Mouse (Mus musculus) MEL (cell line): Measurements from ENCODE around the gene Slco3a1. TPM values are rescaled to one million over a fixed set of nuclear protein-coding genes. Genes with fewer than 3 reads are reported as not detected.

ENCODE experiments used
- DNase-seq: peaks from one replicate; pipeline ENCODE4 v3.0.0; 2011; ENCODE audit warnings: low read depth, low spot score
- H3K27ac ChIP-seq: 2 replicates; pipeline ENCODE4 v1.5.1; 2012; ENCODE audit warnings: low read depth, mild to moderate bottlenecking, control low read depth, low read length, moderate library complexity; ENCODE audit not compliant: control insufficient read depth
- H3K27me3 ChIP-seq, 2 experiments: fragments of 150-350 bp in 1 of 2; sonication (generic) in 1 of 2; 2 replicates each; pipeline ENCODE4 v1.6.1; 2012; ENCODE audit warnings: low read length in 2 of 2, mild to moderate bottlenecking in 2 of 2, improper control_type of control experiment in 1 of 2, moderate library complexity in 1 of 2; ENCODE audit not compliant: insufficient read depth in 2 of 2, control insufficient read depth in 1 of 2
- H3K36me3 ChIP-seq, 2 experiments: 2 replicates each; pipeline ENCODE4 v1.6.1; 2012 to 2014; ENCODE audit warnings: low read length in 2 of 2, improper control_type of control experiment in 1 of 2, inconsistent platforms in 1 of 2, mild to moderate bottlenecking in 1 of 2; ENCODE audit not compliant: insufficient read depth in 2 of 2, control insufficient read depth in 1 of 2
- H3K4me1 ChIP-seq, 2 experiments: fragments of 150-350 bp in 1 of 2; sonication (generic) in 1 of 2; 2 replicates each; pipeline ENCODE4 v1.6.1; 2012; ENCODE audit warnings: low read length in 2 of 2, improper control_type of control experiment in 1 of 2, mild to moderate bottlenecking in 1 of 2; ENCODE audit not compliant: insufficient read depth in 2 of 2, control insufficient read depth in 1 of 2
- H3K4me3 ChIP-seq, 2 experiments: fragments of 150-350 bp in 1 of 2; sonication (generic) in 1 of 2; 2 replicates each; pipeline ENCODE4 v1.5.1; 2012; ENCODE audit warnings: low read depth in 2 of 2, low read length in 2 of 2, mild to moderate bottlenecking in 2 of 2, moderate library complexity in 2 of 2, control low read depth in 1 of 2, improper control_type of control experiment in 1 of 2; ENCODE audit not compliant: control insufficient read depth in 1 of 2, insufficient read depth in 1 of 2
- H3K79me2 ChIP-seq: 2 replicates; pipeline ENCODE4 v1.6.1; 2012; ENCODE audit warnings: mild to moderate bottlenecking, low read length, moderate library complexity; ENCODE audit not compliant: control insufficient read depth, poor library complexity, insufficient read depth
- H3K9ac ChIP-seq: 2 replicates; pipeline ENCODE4 v1.6.1; 2012; ENCODE audit warnings: low read depth, mild to moderate bottlenecking, control low read depth, low read length, moderate library complexity; ENCODE audit not compliant: control insufficient read depth, poor library complexity, severe bottlenecking
- H3K9me3 ChIP-seq: fragments of 150-350 bp; sonication (generic); replicated peaks from 2 replicates; pipeline ENCODE4 v1.6.1; 2012; ENCODE audit warnings: mild to moderate bottlenecking, low read length, improper control_type of control experiment, moderate library complexity; ENCODE audit not compliant: insufficient read depth
- CHD1 ChIP-seq: IDR thresholded peaks from 2 replicates; pipeline ENCODE4 v1.6.1; 2012; ENCODE audit warnings: low read depth, mild to moderate bottlenecking, inconsistent platforms, low read length, improper control_type of control experiment
- CHD2 ChIP-seq: IDR thresholded peaks from 2 replicates; pipeline ENCODE4 v1.6.1; 2011; ENCODE audit warnings: low read length, improper control_type of control experiment
- CTCF ChIP-seq, 3 experiments: IDR thresholded peaks in 2 of 3; conservative IDR thresholded peaks in 1 of 3; 2 replicates each; pipeline ENCODE4 v1.5.1; 2011 to 2012; ENCODE audit warnings: low read length in 3 of 3, low read depth in 2 of 3, mild to moderate bottlenecking in 2 of 3, improper control_type of control experiment in 1 of 3, inconsistent platforms in 1 of 3, mixed read lengths in 1 of 3, moderate library complexity in 1 of 3; ENCODE audit not compliant: control insufficient read depth in 1 of 3, insufficient read depth in 1 of 3, poor library complexity in 1 of 3, severe bottlenecking in 1 of 3
- ELF1 ChIP-seq: IDR thresholded peaks from 2 replicates; pipeline ENCODE4 v1.6.1; 2014; ENCODE audit warnings: low read depth, mild to moderate bottlenecking, inconsistent platforms, low read length, improper control_type of control experiment, moderate library complexity
- EP300 ChIP-seq, 2 experiments: IDR thresholded peaks; 2 replicates each; pipeline ENCODE4 v1.6.1; 2011; ENCODE audit warnings: improper control_type of control experiment in 2 of 2, low read length in 2 of 2, low read depth in 1 of 2, mild to moderate bottlenecking in 1 of 2
- GATA1 ChIP-seq: IDR thresholded peaks from 2 replicates; pipeline ENCODE4 v1.6.1; 2011; ENCODE audit warnings: low read depth, low read length, improper control_type of control experiment
- HCFC1 ChIP-seq: IDR thresholded peaks from 2 replicates; pipeline ENCODE4 v1.6.1; 2012; ENCODE audit warnings: low read depth, mild to moderate bottlenecking, inconsistent platforms, low read length, improper control_type of control experiment, moderate library complexity
- JUND ChIP-seq: IDR thresholded peaks from 2 replicates; pipeline ENCODE4 v1.6.1; 2011; ENCODE audit warnings: low read depth, mild to moderate bottlenecking, improper control_type of control experiment, low read length
- KAT2A ChIP-seq: conservative IDR thresholded peaks from 2 replicates; pipeline ENCODE4 v1.6.1; 2012; ENCODE audit warnings: low read depth, low read length, improper control_type of control experiment, inconsistent platforms
- MAX ChIP-seq: IDR thresholded peaks from 2 replicates; pipeline ENCODE4 v1.6.1; 2011; ENCODE audit warnings: low read length, improper control_type of control experiment
- NELFE ChIP-seq: IDR thresholded peaks from 2 replicates; pipeline ENCODE4 v1.6.1; 2011; ENCODE audit warnings: low read depth, low read length, improper control_type of control experiment
- NRF1 ChIP-seq: IDR thresholded peaks from 2 replicates; pipeline ENCODE4 v1.6.1; 2014; ENCODE audit warnings: low read depth, mild to moderate bottlenecking, inconsistent platforms, low read length, improper control_type of control experiment, moderate library complexity; ENCODE audit not compliant: poor library complexity, insufficient read depth, severe bottlenecking
- POLR2AphosphoS2 ChIP-seq: IDR thresholded peaks from 2 replicates; pipeline ENCODE4 v1.6.1; 2011; ENCODE audit warnings: low read length, improper control_type of control experiment
- POLR2AphosphoS5 ChIP-seq: IDR thresholded peaks from 2 replicates; pipeline ENCODE4 v1.6.1; 2012; ENCODE audit warnings: low read depth, borderline replicate concordance, mild to moderate bottlenecking, inconsistent platforms, low read length, moderate library complexity, mixed read lengths
- USF1 ChIP-seq: IDR thresholded peaks from 2 replicates; pipeline ENCODE4 v1.6.1; 2014; ENCODE audit warnings: low read depth, mild to moderate bottlenecking, inconsistent platforms, low read length, improper control_type of control experiment, moderate library complexity
- USF2 ChIP-seq, 2 experiments: IDR thresholded peaks; 2 replicates each; pipeline ENCODE4 v1.6.1; 2011 to 2012; ENCODE audit warnings: improper control_type of control experiment in 2 of 2, low read length in 2 of 2, borderline replicate concordance in 1 of 2, inconsistent platforms in 1 of 2, low read depth in 1 of 2, mild to moderate bottlenecking in 1 of 2; ENCODE audit not compliant: insufficient read depth in 1 of 2
- ZC3H11A ChIP-seq: IDR thresholded peaks from 2 replicates; pipeline ENCODE4 v1.6.1; 2012; ENCODE audit warnings: low read depth, mild to moderate bottlenecking, inconsistent platforms, low read length, improper control_type of control experiment
- ZMIZ1 ChIP-seq: IDR thresholded peaks from 2 replicates; pipeline ENCODE4 v1.6.1; 2012; ENCODE audit warnings: low read depth, mild to moderate bottlenecking, inconsistent platforms, low read length, improper control_type of control experiment, moderate library complexity
- ZNF384 ChIP-seq: IDR thresholded peaks from 2 replicates; pipeline ENCODE4 v1.6.1; 2012; ENCODE audit warnings: low read depth, mild to moderate bottlenecking, inconsistent platforms, low read length, improper control_type of control experiment
- polyA plus RNA-seq, 2 experiments: library from polyadenylated mRNA; stranded (reverse) in 1 of 2; unstranded in 1 of 2; fragments of >175 nt in 1 of 2; fragments of >200 nt in 1 of 2; gene quantifications; 2 replicates each; pipeline versions ENCODE4 v1.2.1 to v1.2.4; 2012; ENCODE audit warnings: low replicate concordance in 2 of 2, low read depth in 1 of 2; ENCODE audit not compliant: insufficient read length in 2 of 2, insufficient read depth in 1 of 2, missing spikeins in 1 of 2
- total RNA-seq: library from RNA; depleted of rRNA; stranded (reverse); fragments of 300-350 nt; gene quantifications from 2 replicates; pipeline ENCODE4 v1.2.3, GENCODE M21; 2012

Gene Slco3a1
- total and polyA plus RNA-seq, 3 experiments = 17.6 to 20.9 TPM; not detected in 1

GRCm38 (mm10) chr7:74417009-74417408 is 137.6 kb downstream of the Slco3a1 start:
- DNase-seq = no peak
- H3K27ac ChIP-seq = no peak overlapping the region
- TF ChIP-seq USF1 (no peak), KAT2A (no peak), NELFE (no peak), EP300 (IDR thresholded peaks at IDR 0.05; ENCODE audit: low read depth in 1 of 2, low read length in 2 of 2) (no peak), ZC3H11A (no peak), CTCF (IDR thresholded peaks at IDR 0.05 in 2 of 3, conservative IDR thresholded peaks at IDR 0.05 in 1 of 3; ENCODE audit: control insufficient read depth in 1 of 3, insufficient read depth in 1 of 3, low read depth in 2 of 3, low read length in 3 of 3, poor library complexity in 1 of 3, severe bottlenecking in 1 of 3) (no peak), HCFC1 (no peak), MAX (no peak), POLR2AphosphoS5 (no peak), ZNF384 (no peak)
- no peaks in the 10 kb centered on the region for H3K79me2 ChIP-seq
- no peaks in the 10 kb centered on the region for H3K27me3 ChIP-seq
- peaks cover 0 to 2% of the 10 kb centered on the region in 2 experiments; a peak in 2 of 4 replicates for H3K36me3 ChIP-seq
- no peak overlapping the region for H3K9ac ChIP-seq
- H3K9me3 ChIP-seq = no peaks in the 10 kb centered on the region
- no peak overlapping the region for H3K4me3 ChIP-seq
- 0 out of 4 replicates have a peak, but pooled peaks cover 0 to 2% of the 10 kb centered on the region in 2 experiments for H3K4me1 ChIP-seq

GRCm38 (mm10) chr7:74415241-74415640 is 139.3 kb downstream of the Slco3a1 start:
- no peak overlapping the region for H3K4me3 ChIP-seq
- H3K27me3 ChIP-seq = no peaks in the 10 kb centered on the region
- no peak overlapping the region for H3K9ac ChIP-seq
- peaks cover 0 to 2% of the 10 kb centered on the region in 2 experiments; a peak in 2 of 4 replicates for H3K36me3 ChIP-seq
- no peaks in the 10 kb centered on the region for H3K79me2 ChIP-seq
- H3K27ac ChIP-seq = no peak overlapping the region
- TF ChIP-seq ELF1 (no peak), USF2 (IDR thresholded peaks at IDR 0.05; ENCODE audit: borderline replicate concordance in 1 of 2, insufficient read depth in 1 of 2, low read depth in 1 of 2, low read length in 2 of 2) (no peak), GATA1 (no peak), KAT2A (no peak), ZMIZ1 (no peak), JUND (no peak), POLR2AphosphoS5 (no peak), CHD1 (no peak), NRF1 (no peak), ZNF384 (no peak), CHD2 (no peak), EP300 (IDR thresholded peaks at IDR 0.05; ENCODE audit: low read depth in 1 of 2, low read length in 2 of 2) (no peak), POLR2AphosphoS2 (no peak)
- H3K4me1 ChIP-seq = 0 out of 4 replicates have a peak, but pooled peaks cover 0 to 2% of the 10 kb centered on the region in 2 experiments
- no peak for DNase-seq
- no peaks in the 10 kb centered on the region for H3K9me3 ChIP-seq
